Mouse (Mus musculus) lung, embryonic 14.5 days (tissue): ENCODE measurements around the gene Pcid2. TPM values are rescaled to one million over a fixed set of nuclear protein-coding genes. Genes with fewer than 3 reads are reported as not detected.

Experiments used
- ATAC-seq: fragments of 200-750 bp; cut with Nextera tagmentation; 2 replicates; pipeline ENCODE4 v1.8.0; 2017; ENCODE audit warnings: mild to moderate bottlenecking, moderate TSS enrichment, moderate library complexity; ENCODE audit not compliant: insufficient read depth
- DNase-seq: peaks from one replicate; pipeline ENCODE4 v3.0.0-alpha.2; 2015
- H3K27ac ChIP-seq: fragments of 300-500 bp; sonication (generic); 2 replicates; pipeline ENCODE4 v1.5.1; 2014; ENCODE audit warnings: low read depth, mild to moderate bottlenecking, moderate library complexity
- H3K27me3 ChIP-seq: fragments of 300-500 bp; sonication (generic); 2 replicates; pipeline ENCODE4 v1.6.1; 2014; ENCODE audit warnings: low read length, control low read depth; ENCODE audit not compliant: insufficient read depth
- H3K36me3 ChIP-seq: fragments of 300-500 bp; sonication (generic); 2 replicates; pipeline ENCODE4 v1.6.1; 2014; ENCODE audit warnings: control low read depth; ENCODE audit not compliant: insufficient read depth
- H3K4me1 ChIP-seq: fragments of 300-500 bp; sonication (generic); 2 replicates; pipeline ENCODE4 v1.6.1; 2014; ENCODE audit warnings: antibody characterized with exemption, control low read depth; ENCODE audit not compliant: insufficient read depth
- H3K4me2 ChIP-seq: fragments of 300-500 bp; sonication (generic); 2 replicates; pipeline ENCODE4 v1.6.1; 2014; ENCODE audit warnings: mild to moderate bottlenecking
- H3K4me3 ChIP-seq: fragments of 300-500 bp; sonication (generic); 2 replicates; pipeline ENCODE4 v1.5.1; 2014; ENCODE audit warnings: low read depth, low read length
- H3K9ac ChIP-seq: fragments of 300-500 bp; sonication (generic); 2 replicates; pipeline ENCODE4 v1.6.1; 2014
- H3K9me3 ChIP-seq: fragments of 300-500 bp; sonication (generic); 2 replicates; pipeline ENCODE4 v1.6.1; 2016; ENCODE audit warnings: low read depth, low read length, control low read depth
- CTCF ChIP-seq: IDR thresholded peaks from 2 replicates; pipeline ENCODE4 v1.5.1; 2016; ENCODE audit warnings: antibody characterized with exemption, low read depth
- WGBS: fragments of 180-500 bp; shearing (Covaris S2); extraction: QIAGEN DNeasy Blood & Tissue Kit; methylation state at CpG from one replicate; pipeline ENCODE4 v1.1.7; 2014; 5-methylcytosine and 5-hydroxymethylcytosine counted together
- polyA plus RNA-seq: library from polyadenylated mRNA; unstranded; fragments of >200 nt; fragmentation: Nextera tagmentation; extraction: Ambion mirVana; gene quantifications from 2 replicates; pipeline ENCODE4 v1.2.1, GENCODE M21; 2014

Gene Pcid2
- polyA plus RNA-seq, 1 experiment from 2014 or later: 40.0 TPM

DNA sequence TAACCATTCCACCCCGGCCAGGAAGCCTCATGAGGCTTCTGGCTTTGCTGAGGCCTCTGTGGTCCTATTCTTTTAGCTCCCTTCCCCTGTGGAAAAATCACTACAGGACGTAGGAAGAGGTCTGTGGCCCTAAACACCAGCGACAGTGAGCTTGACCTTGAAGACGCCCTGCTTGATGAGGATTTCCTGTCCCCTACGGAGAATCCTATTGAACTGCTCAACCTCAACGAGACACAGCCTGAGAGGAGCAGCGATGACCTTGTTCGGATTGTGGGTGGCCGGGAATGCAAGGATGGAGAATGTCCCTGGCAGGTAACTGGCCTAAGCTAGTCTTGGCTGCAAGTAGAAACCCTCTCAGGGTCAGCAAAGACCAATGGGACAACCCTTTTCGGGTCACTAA is 54.7 kb downstream of the Pcid2 start:
- Histone ChIP-seq H3K9me3 (no peaks in the 10 kb centered on the region), H3K27ac (no peak overlapping the region), H3K4me2 (no peak overlapping the region), H3K4me1 (no peaks in the 10 kb centered on the region), H3K27me3 (no peaks in the 10 kb centered on the region), H3K4me3 (no peak overlapping the region), H3K9ac (no peak overlapping the region), H3K36me3 (no peaks in the 10 kb centered on the region)
- 74% methylated on average over 10 of the region's 10 CpGs for WGBS
- ATAC-seq: no peak
- TF ChIP-seq CTCF: no peak
- DNase-seq: no peak

DNA sequence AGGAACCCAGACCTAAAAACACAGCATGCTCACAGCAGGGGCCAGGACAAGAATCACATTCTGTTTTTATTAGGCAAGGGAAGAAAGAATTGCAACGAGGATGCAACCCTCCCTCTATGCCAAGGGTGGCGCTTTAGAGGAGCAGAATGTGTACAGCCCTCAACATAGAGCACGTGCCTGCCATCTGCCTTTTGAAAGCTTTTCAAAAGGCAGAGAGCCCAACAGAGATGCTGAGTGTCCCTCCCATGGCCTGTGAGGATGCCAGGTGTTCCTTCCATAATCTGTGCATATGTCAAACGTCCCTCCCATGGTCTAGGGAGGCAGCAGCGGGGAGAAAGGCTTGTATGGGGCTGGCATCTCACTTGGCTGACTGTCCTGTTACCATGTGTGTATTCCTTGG is 57.6 kb downstream of the Pcid2 start:
- WGBS: 57% methylated on average over 5 of the region's 5 CpGs
- ATAC-seq: no peak
- no peaks in the 10 kb centered on the region for H3K27me3 ChIP-seq

DNA sequence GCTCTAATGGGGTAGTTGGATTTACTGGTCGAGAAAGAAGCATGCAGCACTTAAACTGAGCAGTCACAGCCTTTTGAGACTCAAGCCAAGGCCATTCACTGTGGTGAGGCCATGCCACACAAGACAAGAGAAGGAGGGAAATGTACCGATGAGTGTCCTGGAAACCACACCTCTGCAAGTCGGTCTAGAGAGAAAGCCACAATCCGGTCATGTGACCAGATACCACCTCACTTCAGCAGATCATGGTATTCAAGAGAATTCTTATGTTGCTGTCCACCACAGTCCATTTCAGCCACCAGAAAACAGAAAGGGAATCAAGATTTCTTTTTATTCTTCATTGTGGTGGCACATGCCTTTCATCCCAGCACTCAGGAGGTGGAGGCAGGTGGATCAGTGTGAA is 63.8 kb downstream of the Pcid2 start:
- Histone ChIP-seq H3K27ac (no peak overlapping the region), H3K4me2 (no peak overlapping the region), H3K4me1 (no peaks in the 10 kb centered on the region), H3K9ac (no peak overlapping the region), H3K27me3 (no peaks in the 10 kb centered on the region), H3K4me3 (no peak overlapping the region), H3K36me3 (no peaks in the 10 kb centered on the region), H3K9me3 (no peaks in the 10 kb centered on the region)
- DNase-seq (no peak), ATAC-seq (no peak)
- 81% methylated on average over 4 of the region's 4 CpGs for WGBS
- TF ChIP-seq CTCF: no peak

More for the DNA sequence above, 57.6 kb downstream of the Pcid2 start:
- Histone ChIP-seq H3K4me2 (no peak overlapping the region), H3K36me3 (no peaks in the 10 kb centered on the region), H3K4me1 (no peaks in the 10 kb centered on the region), H3K27ac (no peak overlapping the region), H3K9ac (no peak overlapping the region), H3K9me3 (no peaks in the 10 kb centered on the region), H3K4me3 (no peak overlapping the region)
- DNase-seq: no peak
- TF ChIP-seq CTCF: no peak

DNA sequence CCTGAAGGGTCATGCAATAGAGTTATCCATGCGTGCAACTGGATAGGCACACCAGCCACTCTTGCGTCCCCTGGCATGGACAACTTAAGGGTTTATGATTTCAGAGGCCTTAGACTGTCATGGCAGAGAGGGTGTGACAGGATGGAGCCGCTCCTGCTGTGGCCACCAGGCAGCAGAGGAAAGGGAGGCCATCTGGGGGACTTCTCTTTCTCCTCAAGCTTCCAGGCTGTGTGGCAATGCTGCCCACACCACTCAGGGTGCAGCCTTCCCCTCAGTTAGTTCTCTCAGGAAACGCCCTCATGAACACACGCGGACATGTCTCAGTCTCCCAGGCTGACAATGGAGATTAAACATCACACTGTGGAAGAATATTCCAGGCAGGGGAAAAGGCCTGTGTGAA is 66.2 kb downstream of the Pcid2 start:
- Histone ChIP-seq H3K27ac (no peak overlapping the region), H3K36me3 (no peaks in the 10 kb centered on the region), H3K9ac (no peak overlapping the region), H3K9me3 (no peaks in the 10 kb centered on the region), H3K4me2 (no peak overlapping the region), H3K4me1 (no peaks in the 10 kb centered on the region), H3K27me3 (no peaks in the 10 kb centered on the region), H3K4me3 (no peak overlapping the region)
- no peak for TF ChIP-seq CTCF
- ATAC-seq (no peak), DNase-seq (no peak)
- WGBS: 69% methylated on average over 6 of the region's 6 CpGs

DNA sequence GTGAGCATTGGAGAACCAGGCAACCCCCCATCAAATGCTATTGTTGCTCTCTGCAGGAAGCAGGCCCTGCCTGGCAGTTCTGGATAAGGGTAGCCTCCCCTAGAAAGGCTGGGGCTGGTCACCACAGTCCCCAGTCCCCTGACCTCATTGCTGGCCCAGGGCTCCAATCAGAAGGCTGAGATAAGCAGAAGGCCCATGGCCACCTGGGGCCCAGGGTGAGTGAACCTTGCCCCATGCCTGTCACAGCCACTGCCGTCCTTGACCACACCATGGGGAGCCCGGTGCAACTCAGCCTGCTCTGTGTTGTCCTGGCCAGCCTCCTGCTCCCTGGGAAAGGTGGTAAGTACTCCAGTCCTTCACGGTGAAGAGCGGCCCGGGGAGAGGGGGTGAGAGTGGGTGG is 67.7 kb downstream of the Pcid2 start:
- TF ChIP-seq CTCF: no peak
- Histone ChIP-seq H3K36me3 (no peaks in the 10 kb centered on the region), H3K27me3 (no peaks in the 10 kb centered on the region), H3K4me3 (no peak overlapping the region), H3K9ac (no peak overlapping the region), H3K4me2 (no peak overlapping the region), H3K27ac (no peak overlapping the region), H3K4me1 (no peaks in the 10 kb centered on the region), H3K9me3 (no peaks in the 10 kb centered on the region)
- WGBS: 30% methylated on average over 5 of the region's 5 CpGs
- ATAC-seq (no peak), DNase-seq (no peak)

DNA sequence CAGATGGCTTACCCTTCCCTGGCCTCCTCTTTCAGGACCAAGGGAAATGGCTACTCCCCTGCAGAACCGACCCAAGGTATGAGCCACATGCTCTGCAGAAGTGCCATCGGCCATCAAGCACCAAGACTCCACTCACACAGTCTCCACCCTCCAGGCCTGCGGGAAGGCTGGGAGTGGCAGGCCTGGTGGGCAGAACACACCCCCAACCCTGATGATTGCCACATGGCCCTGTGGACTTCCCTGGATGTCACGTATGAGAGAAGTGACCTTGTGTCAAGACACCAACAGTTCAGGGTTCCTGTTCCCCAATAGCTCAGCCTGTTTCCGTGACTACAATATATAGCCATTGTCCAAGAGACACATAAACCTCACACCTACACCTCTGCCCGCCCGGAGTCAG is 68.2 kb downstream of the Pcid2 start, which contains the start of gene F10:
TSS of gene F10 (plus strand) at position 294 of the 400 bp plus-strand sequence.
- Histone ChIP-seq H3K27me3 (no peaks in the 10 kb centered on the region), H3K9me3 (no peaks in the 10 kb centered on the region), H3K36me3 (no peaks in the 10 kb centered on the region), H3K27ac (no peak within 1 kb of the TSS), H3K9ac (no peak within 1 kb of the TSS), H3K4me2 (no peak within 1 kb of the TSS), H3K4me3 (no peak within 1 kb of the TSS), H3K4me1 (no peaks in the 10 kb centered on the region)
- ATAC-seq: no peak
- no peak for DNase-seq
- 67% methylated on average over 7 of the region's 7 CpGs for WGBS
- TF ChIP-seq CTCF: no peak

DNA sequence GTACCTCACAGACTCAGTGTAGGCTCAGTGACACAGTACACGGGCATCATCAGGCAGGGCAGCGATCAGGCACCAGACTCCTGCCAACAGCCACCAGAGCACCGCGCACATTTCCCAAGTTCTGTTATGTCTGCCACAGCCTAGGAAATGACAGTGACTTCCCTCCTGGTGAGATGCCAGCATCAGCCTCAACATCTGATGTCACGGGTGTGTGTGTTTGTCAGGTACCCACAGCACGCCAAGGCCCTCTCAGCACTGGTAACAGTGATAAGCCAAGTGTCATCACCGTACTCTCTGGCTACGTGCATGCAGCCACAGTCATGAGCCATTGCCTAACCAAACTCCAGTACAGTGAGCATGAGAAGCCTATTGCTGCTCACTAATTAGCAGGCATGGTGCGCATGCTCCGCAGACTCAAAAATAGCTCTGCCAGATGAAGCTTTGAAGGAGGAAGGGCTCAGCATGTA is 68.9 kb downstream of the Pcid2 start:
- Histone ChIP-seq H3K9me3 (no peaks in the 10 kb centered on the region), H3K4me1 (no peaks in the 10 kb centered on the region), H3K9ac (no peak overlapping the region), H3K27me3 (no peaks in the 10 kb centered on the region), H3K27ac (no peak overlapping the region), H3K4me3 (no peak overlapping the region), H3K36me3 (no peaks in the 10 kb centered on the region), H3K4me2 (no peak overlapping the region)
- no peak for TF ChIP-seq CTCF
- WGBS: 81% methylated on average over 10 of the region's 10 CpGs
- ATAC-seq: no peak
- DNase-seq: no peak

DNA sequence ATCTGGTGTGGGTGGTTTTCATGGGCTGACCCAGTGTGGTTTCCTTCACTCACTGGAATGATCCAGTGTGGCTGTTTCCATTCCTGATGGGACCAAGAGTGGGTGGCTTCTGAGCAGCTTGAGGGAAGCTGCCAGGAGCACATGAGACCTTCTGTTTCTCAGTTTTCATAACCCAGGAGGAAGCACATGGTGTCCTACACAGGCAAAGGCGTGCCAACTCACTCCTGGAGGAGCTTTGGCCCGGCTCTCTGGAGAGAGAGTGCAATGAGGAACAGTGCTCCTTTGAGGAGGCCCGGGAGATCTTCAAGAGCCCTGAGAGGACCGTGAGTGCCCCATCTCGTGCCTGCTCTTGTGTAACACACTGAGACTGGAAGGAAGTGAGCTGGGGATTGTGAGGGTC is 76.8 kb downstream of the Pcid2 start:
- no peak for DNase-seq
- WGBS: 67% methylated on average over 5 of the region's 5 CpGs
- no peaks in the 10 kb centered on the region for H3K36me3 ChIP-seq
- H3K4me2 ChIP-seq: no peak overlapping the region
- H3K4me3 ChIP-seq: no peak overlapping the region
- no peaks in the 10 kb centered on the region for H3K27me3 ChIP-seq
- no peaks in the 10 kb centered on the region for H3K4me1 ChIP-seq
- H3K9ac ChIP-seq: no peak overlapping the region
- ATAC-seq: no peak
- TF ChIP-seq CTCF: no peak
- H3K27ac ChIP-seq: no peak overlapping the region
- no peaks in the 10 kb centered on the region for H3K9me3 ChIP-seq
